Mouse (Mus musculus): ENCODE data around the gene Cux1.

DNA sequence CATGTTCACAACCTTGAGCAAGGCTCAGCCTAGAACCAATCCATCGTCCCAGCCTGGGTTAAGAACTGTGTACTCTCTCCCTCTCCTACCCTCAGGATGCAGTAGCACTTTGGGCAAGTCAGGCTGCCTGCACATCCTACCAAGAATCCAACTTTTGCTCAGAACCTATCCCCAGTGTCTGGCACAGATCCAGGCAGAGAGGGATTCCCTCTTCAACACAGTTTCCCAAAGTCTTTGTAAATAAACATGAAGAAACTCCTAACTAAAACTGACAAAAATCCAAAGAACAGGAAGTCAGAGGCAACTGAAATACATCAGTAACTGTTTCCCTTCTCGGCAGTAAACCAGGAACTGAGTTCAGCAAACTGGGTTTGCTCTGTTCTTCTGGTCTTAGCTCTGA lies 103.2 kb downstream of the Cux1 start:
- no peak for TF ChIP-seq CTCF (IDR thresholded peaks at IDR 0.05; ENCODE audit: extremely low read depth, insufficient read length, insufficient replicate concordance, low read depth, low read length)
- no peak for TF ChIP-seq POLR2A (IDR thresholded peaks at IDR 0.05; ENCODE audit: low read depth, low read length)
